Mouse (Mus musculus) midbrain, postnatal 0 days (tissue): Measurements from ENCODE around the gene Galnt14. TPM values are rescaled to one million over a fixed set of nuclear protein-coding genes. Genes with fewer than 3 reads are reported as not detected.

Source experiments
- ATAC-seq: fragments of 200-750 bp; cut with Nextera tagmentation; 2 replicates; pipeline ENCODE4 v1.8.0; 2017; ENCODE audit warnings: moderate number of reproducible peaks, mild to moderate bottlenecking, moderate TSS enrichment, moderate library complexity; ENCODE audit not compliant: low FRiP score
- DNase-seq: peaks from one replicate; pipeline ENCODE4 v3.0.0-alpha.2; 2015; ENCODE audit warnings: low spot score
- H3K27ac ChIP-seq: fragments of 300-500 bp; sonication (generic); 2 replicates; pipeline ENCODE4 v1.5.1; 2014; ENCODE audit warnings: low read depth, mild to moderate bottlenecking, low read length, mixed read lengths
- H3K27me3 ChIP-seq: fragments of 300-500 bp; sonication (generic); 2 replicates; pipeline ENCODE4 v1.6.1; 2014; ENCODE audit warnings: low read length, control low read depth, mixed read lengths; ENCODE audit not compliant: insufficient read depth
- H3K36me3 ChIP-seq: fragments of 300-500 bp; sonication (generic); 2 replicates; pipeline ENCODE4 v1.6.1; 2014; ENCODE audit warnings: low read length, control low read depth, mixed read lengths; ENCODE audit not compliant: insufficient read depth
- H3K4me1 ChIP-seq: fragments of 300-500 bp; sonication (generic); 2 replicates; pipeline ENCODE4 v1.6.1; 2014; ENCODE audit warnings: mild to moderate bottlenecking, control low read depth, antibody characterized with exemption, low read length, mixed read lengths; ENCODE audit not compliant: insufficient read depth
- H3K4me2 ChIP-seq: fragments of 300-500 bp; sonication (generic); 2 replicates; pipeline ENCODE4 v1.6.1; 2014; ENCODE audit warnings: low read depth, mild to moderate bottlenecking, low read length, mixed read lengths; ENCODE audit not compliant: poor library complexity, severe bottlenecking
- H3K4me3 ChIP-seq: fragments of 300-500 bp; sonication (generic); 2 replicates; pipeline ENCODE4 v1.5.1; 2014; ENCODE audit warnings: low read depth, mild to moderate bottlenecking, low read length, moderate library complexity
- H3K9ac ChIP-seq: fragments of 300-500 bp; sonication (generic); replicated peaks from 2 replicates; pipeline ENCODE4 v1.6.1; 2014; ENCODE audit warnings: mild to moderate bottlenecking, low read length, moderate library complexity, mixed read lengths; ENCODE audit not compliant: poor library complexity, severe bottlenecking
- H3K9me3 ChIP-seq: fragments of 300-500 bp; sonication (generic); 2 replicates; pipeline ENCODE4 v1.6.1; 2016; ENCODE audit warnings: low read length, control low read depth
- CTCF ChIP-seq: IDR thresholded peaks from 2 replicates; pipeline ENCODE4 v1.5.1; 2016; ENCODE audit warnings: antibody characterized with exemption, mild to moderate bottlenecking
- WGBS: fragments of 180-500 bp; shearing (Covaris S2); extraction: QIAGEN DNeasy Blood & Tissue Kit; methylation state at CpG from one replicate; pipeline ENCODE4 v1.1.7; 2014; 5-methylcytosine and 5-hydroxymethylcytosine counted together
- polyA plus RNA-seq: library from polyadenylated mRNA; unstranded; fragments of >200 nt; fragmentation: Nextera tagmentation; extraction: Ambion mirVana; gene quantifications from 2 replicates; pipeline ENCODE4 v1.2.1, GENCODE M21; 2015
- total RNA-seq: library from RNA; depleted of rRNA; stranded (reverse); fragments of >200 nt; gene quantifications from 2 replicates; pipeline ENCODE4 v1.2.3, GENCODE M21; 2014; rRNA removed

Galnt14 gene
- total and polyA plus RNA-seq, 2 experiments from 2014 or later, result 18.9 to 22.0 TPM

DNA sequence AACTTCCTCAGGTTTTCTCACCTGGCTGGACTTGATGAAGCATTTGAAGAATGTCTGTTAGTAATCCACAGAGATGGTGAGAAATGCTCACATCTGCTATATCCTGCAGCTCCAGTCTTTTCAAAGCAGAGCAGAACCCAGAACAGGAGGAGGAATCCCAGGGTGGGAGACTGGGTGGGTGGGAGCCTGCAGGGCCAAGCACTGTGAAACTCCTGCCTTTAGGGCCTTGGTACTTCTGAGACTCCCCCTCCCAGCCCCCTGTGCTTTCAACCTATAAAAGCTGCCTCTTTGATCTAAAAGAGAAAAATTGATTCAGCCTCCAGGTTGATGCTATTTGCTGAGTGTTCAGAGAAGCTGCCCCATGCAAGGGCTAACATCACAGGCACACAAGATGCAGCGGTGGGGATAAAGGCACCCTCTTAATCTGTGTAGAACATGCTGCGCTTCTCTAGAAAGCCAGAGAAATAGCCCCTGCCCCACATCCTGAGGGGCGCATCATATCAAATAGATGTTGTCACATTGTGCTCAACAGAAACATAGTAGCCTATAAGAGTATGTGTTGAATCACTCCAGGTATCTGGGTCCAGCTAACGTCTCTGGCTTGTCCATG, 258.0 kb downstream of the Galnt14 start:
- ATAC-seq (no peak), DNase-seq (no peak)
- Histone ChIP-seq H3K9me3 (no peaks in the 10 kb centered on the region), H3K4me3 (no peak overlapping the region), H3K9ac (no peak overlapping the region), H3K27ac (no peak overlapping the region), H3K4me2 (no peak overlapping the region), H3K27me3 (no peaks in the 10 kb centered on the region), H3K36me3 (no peaks in the 10 kb centered on the region), H3K4me1 (no peaks in the 10 kb centered on the region)
- TF ChIP-seq CTCF, result no peak
- WGBS, result 73% methylated on average over 4 of the region's 4 CpGs

DNA sequence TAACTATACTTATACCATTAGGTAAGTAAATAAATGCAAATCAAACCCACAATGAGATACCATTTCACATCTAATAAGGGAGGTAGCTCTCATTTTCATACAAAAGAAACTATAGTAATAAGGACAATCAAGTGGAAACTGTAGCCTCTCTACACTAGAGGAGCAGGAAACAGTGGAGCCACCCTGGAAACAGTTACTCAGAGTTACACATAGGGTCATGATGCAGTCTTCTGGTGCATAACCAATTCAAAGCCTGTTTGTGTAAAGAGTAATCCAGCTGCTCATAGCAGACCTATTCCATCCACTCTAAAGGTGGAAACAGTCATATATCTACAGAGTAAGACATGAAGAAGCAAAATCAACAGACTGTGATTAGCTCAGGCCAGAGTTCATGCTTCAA, 261.1 kb downstream of the Galnt14 start:
- TF ChIP-seq CTCF, result no peak
- Histone ChIP-seq H3K4me3 (no peak overlapping the region), H3K9me3 (no peaks in the 10 kb centered on the region), H3K27ac (no peak overlapping the region), H3K4me1 (no peaks in the 10 kb centered on the region), H3K9ac (no peak overlapping the region), H3K27me3 (no peaks in the 10 kb centered on the region), H3K36me3 (no peaks in the 10 kb centered on the region), H3K4me2 (no peak overlapping the region)
- no peak for ATAC-seq
- no peak for DNase-seq

Other genes starting within 250 kb of the Galnt14 start
- 46.5 and 48.1 TPM in 2 replicates for gene Ehd3, start 93.7 kb upstream of the Galnt14 start, total RNA-seq
- gene Ehd3, start 93.7 kb upstream of the Galnt14 start, polyA plus RNA-seq, result 26.5 and 27.6 TPM in 2 replicates
- 0.14 and 0.55 TPM in 2 replicates for gene Xdh, start 239.7 kb upstream of the Galnt14 start, total RNA-seq
- 0.38 and 0.59 TPM in 2 replicates for gene Xdh, start 239.7 kb upstream of the Galnt14 start, polyA plus RNA-seq